33 mouse cellular contexts compared by ENCODE assay signal in the genomic region with DNA sequence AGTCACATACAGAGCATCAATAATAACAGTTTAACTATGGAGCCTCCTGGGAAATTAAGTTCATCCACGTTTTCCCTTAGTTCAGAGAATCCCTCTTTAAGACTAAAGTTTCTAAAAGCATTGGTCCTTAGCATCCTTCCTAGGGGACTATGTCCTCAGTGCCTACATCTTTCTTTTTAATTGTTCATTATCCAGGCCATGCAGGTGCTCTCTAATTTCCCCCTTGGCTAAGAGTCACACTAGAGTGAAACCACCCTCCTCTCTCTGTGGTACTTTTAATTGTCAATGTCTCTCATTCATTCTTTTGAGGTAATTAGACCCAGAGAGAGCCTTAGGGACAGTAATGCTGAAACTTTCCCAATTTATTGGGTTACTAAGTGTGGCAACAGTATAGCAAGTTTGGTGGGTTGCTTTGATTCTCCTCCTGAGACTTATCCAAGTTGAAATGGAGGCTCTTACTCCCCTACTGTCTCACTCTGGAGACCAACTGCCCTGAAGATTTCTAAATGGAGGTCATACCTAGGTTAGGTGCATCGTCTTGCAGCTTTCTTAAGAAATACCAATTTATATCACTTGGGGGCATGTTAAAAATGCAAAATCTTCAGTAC. TPM values are rescaled to one million over a fixed set of nuclear protein-coding genes. Genes with fewer than 3 reads are reported as not detected.
A peak's percentile ranks its signal among the peaks of the same experiment; 100 is the strongest.
DNase-seq lines count a peak whose midpoint lies in the region; ATAC-seq and TF ChIP-seq lines count a peak whose summit lies in the region.
"Had no signal": no experiment of that assay in that cellular context is flagged by ENCODE, and none has a peak within 500 bp of the region (broad histone marks: within the 10 kb centered on the region; RNA-seq: fewer than 3 reads in every experiment).

No protein-coding gene starts in this region.

- H3K27me3 ChIP-seq in hindbrain, embryonic 16.5 days (replicated peaks; ENCODE audit: control insufficient read depth, insufficient read depth, low read length) = no peaks in the 10 kb centered on the region
- H3K27me3 ChIP-seq in hindbrain, embryonic 12.5 days = no peaks in the 10 kb centered on the region
- no peaks in the 10 kb centered on the region for H3K27me3 ChIP-seq in midbrain, postnatal 0 days (ENCODE audit: insufficient read depth, low read length)
- H3K27me3 ChIP-seq in midbrain, embryonic 15.5 days (replicated peaks) = no peaks in the 10 kb centered on the region
- H3K27me3 ChIP-seq in embryonic facial prominence, embryonic 15.5 days = no peaks in the 10 kb centered on the region
- H3K27me3 ChIP-seq: CH12.LX; embryonic facial prominence, embryonic 12.5 days; forebrain, embryonic 13.5 days; heart, embryonic 13.5 days; hindbrain, embryonic 13.5 days had no signal

- no peak overlapping the region for H3K4me3 ChIP-seq in hindbrain, embryonic 16.5 days (ENCODE audit: low read length)
- no peak overlapping the region for H3K4me3 ChIP-seq in hindbrain, embryonic 12.5 days
- no peak overlapping the region for H3K4me3 ChIP-seq in midbrain, postnatal 0 days (ENCODE audit: low read depth, low read length)
- no peak overlapping the region for H3K4me3 ChIP-seq in midbrain, embryonic 15.5 days
- H3K4me3 ChIP-seq in embryonic facial prominence, embryonic 15.5 days (replicated peaks) = no peak overlapping the region
- H3K4me3 ChIP-seq: embryonic facial prominence, embryonic 12.5 days; forebrain, embryonic 10.5 days; forebrain, embryonic 13.5 days; heart, adult 2 months; heart, embryonic 10.5 days; heart, embryonic 13.5 days; hindbrain, embryonic 13.5 days had no signal

- H3K4me2 ChIP-seq in hindbrain, embryonic 16.5 days (ENCODE audit: low read length) = no peak overlapping the region
- H3K4me2 ChIP-seq in hindbrain, embryonic 12.5 days (replicated peaks) = no peak overlapping the region
- no peak overlapping the region for H3K4me2 ChIP-seq in midbrain, postnatal 0 days (ENCODE audit: low read depth, low read length, poor library complexity, severe bottlenecking)
- no peak overlapping the region for H3K4me2 ChIP-seq in midbrain, embryonic 15.5 days
- H3K4me2 ChIP-seq in embryonic facial prominence, embryonic 15.5 days (replicated peaks) = no peak overlapping the region
- H3K4me2 ChIP-seq: embryonic facial prominence, embryonic 12.5 days; forebrain, embryonic 13.5 days; heart, embryonic 13.5 days; hindbrain, embryonic 13.5 days had no signal

- ATAC-seq in hindbrain, embryonic 16.5 days = peak; percentile 67
- ATAC-seq in hindbrain, embryonic 12.5 days (ENCODE audit: low FRiP score) = no peak
- no peak for ATAC-seq in midbrain, postnatal 0 days (ENCODE audit: low FRiP score)
- no peak for ATAC-seq in midbrain, embryonic 15.5 days (replicated peaks)
- 0 out of 2 replicates have a peak, but pooled peaks have one; percentile 39 for ATAC-seq in embryonic facial prominence, embryonic 15.5 days (ENCODE audit: insufficient number of reproducible peaks, low FRiP score, low TSS enrichment, low read depth)
- ATAC-seq: forebrain, embryonic 13.5 days; forebrain, embryonic 16.5 days; intestine, postnatal 0 days had no signal

- 71% methylated on average over 2 of the region's 2 CpGs for WGBS in hindbrain, embryonic 16.5 days
- 76% methylated on average over 2 of the region's 2 CpGs for WGBS in hindbrain, embryonic 12.5 days
- WGBS in midbrain, postnatal 0 days = 77% methylated on average over 2 of the region's 2 CpGs
- 74% methylated on average over 2 of the region's 2 CpGs for WGBS in midbrain, embryonic 15.5 days
- WGBS in embryonic facial prominence, embryonic 15.5 days = 54% methylated on average over 2 of the region's 2 CpGs

- H3K4me1 ChIP-seq in hindbrain, embryonic 16.5 days (ENCODE audit: control insufficient read depth, insufficient read depth, low read depth, low read length) = no peaks in the 10 kb centered on the region
- no peaks in the 10 kb centered on the region for H3K4me1 ChIP-seq in hindbrain, embryonic 12.5 days
- H3K4me1 ChIP-seq in midbrain, postnatal 0 days (ENCODE audit: insufficient read depth, low read length) = no peaks in the 10 kb centered on the region
- no peaks in the 10 kb centered on the region for H3K4me1 ChIP-seq in midbrain, embryonic 15.5 days
- H3K4me1 ChIP-seq in embryonic facial prominence, embryonic 15.5 days = no peaks in the 10 kb centered on the region
- H3K4me1 ChIP-seq: embryonic facial prominence, embryonic 12.5 days; forebrain, embryonic 10.5 days; forebrain, embryonic 13.5 days; heart, embryonic 10.5 days; heart, embryonic 13.5 days; hindbrain, embryonic 13.5 days had no signal

- H3K9ac ChIP-seq in hindbrain, embryonic 16.5 days (ENCODE audit: low read depth, low read length) = no peak overlapping the region
- H3K9ac ChIP-seq in hindbrain, embryonic 12.5 days = no peak overlapping the region
- H3K9ac ChIP-seq in midbrain, postnatal 0 days (replicated peaks; ENCODE audit: low read length, poor library complexity, severe bottlenecking) = no peak overlapping the region
- H3K9ac ChIP-seq in midbrain, embryonic 15.5 days = no peak overlapping the region
- H3K9ac ChIP-seq in embryonic facial prominence, embryonic 15.5 days = no peak overlapping the region
- H3K9ac ChIP-seq: embryonic facial prominence, embryonic 12.5 days; forebrain, embryonic 13.5 days; heart, embryonic 13.5 days; hindbrain, embryonic 13.5 days had no signal

- no peak for TF ChIP-seq CTCF in midbrain, postnatal 0 days (IDR thresholded peaks at IDR 0.05)

- no peak overlapping the region for H3K27ac ChIP-seq in hindbrain, embryonic 16.5 days (ENCODE audit: low read depth, low read length)
- H3K27ac ChIP-seq in hindbrain, embryonic 12.5 days = no peak overlapping the region
- no peak overlapping the region for H3K27ac ChIP-seq in midbrain, postnatal 0 days (ENCODE audit: low read depth, low read length)
- H3K27ac ChIP-seq in midbrain, embryonic 15.5 days = no peak overlapping the region
- no peak overlapping the region for H3K27ac ChIP-seq in embryonic facial prominence, embryonic 15.5 days (replicated peaks)
- H3K27ac ChIP-seq: embryonic facial prominence, embryonic 12.5 days; forebrain, embryonic 10.5 days; forebrain, embryonic 13.5 days; heart, adult 2 months; heart, embryonic 10.5 days; heart, embryonic 13.5 days; hindbrain, embryonic 13.5 days had no signal

- no peaks in the 10 kb centered on the region for H3K9me3 ChIP-seq in hindbrain, embryonic 16.5 days (ENCODE audit: control insufficient read depth, low read length)
- H3K9me3 ChIP-seq in hindbrain, embryonic 12.5 days (replicated peaks) = no peaks in the 10 kb centered on the region
- no peaks in the 10 kb centered on the region for H3K9me3 ChIP-seq in midbrain, postnatal 0 days (ENCODE audit: low read length)
- H3K9me3 ChIP-seq in midbrain, embryonic 15.5 days = no peaks in the 10 kb centered on the region
- no peaks in the 10 kb centered on the region for H3K9me3 ChIP-seq in embryonic facial prominence, embryonic 15.5 days (replicated peaks)
- H3K9me3 ChIP-seq: embryonic facial prominence, embryonic 12.5 days; forebrain, embryonic 10.5 days; forebrain, embryonic 13.5 days; G1E; heart, embryonic 10.5 days; heart, embryonic 13.5 days; hindbrain, embryonic 13.5 days had no signal

- H3K36me3 ChIP-seq in hindbrain, embryonic 16.5 days (ENCODE audit: control insufficient read depth, insufficient read depth, low read length) = no peaks in the 10 kb centered on the region
- no peaks in the 10 kb centered on the region for H3K36me3 ChIP-seq in hindbrain, embryonic 12.5 days
- H3K36me3 ChIP-seq in midbrain, postnatal 0 days (ENCODE audit: insufficient read depth, low read length) = no peaks in the 10 kb centered on the region
- H3K36me3 ChIP-seq in midbrain, embryonic 15.5 days (replicated peaks) = no peaks in the 10 kb centered on the region
- no peaks in the 10 kb centered on the region for H3K36me3 ChIP-seq in embryonic facial prominence, embryonic 15.5 days
- H3K36me3 ChIP-seq: embryonic facial prominence, embryonic 12.5 days; forebrain, embryonic 10.5 days; G1E; heart, embryonic 10.5 days; heart, embryonic 13.5 days; hindbrain, embryonic 13.5 days had no signal

- DNase-seq in midbrain, postnatal 0 days (ENCODE audit: low spot score) = peak; percentile 10
- no peak for DNase-seq in right cerebral cortex, adult 18-20 months
- DNase-seq: adrenal gland, adult 2 months; adrenal gland, postnatal 14 days; B cell, adult 2 months; cerebellum, adult 11-12 months; cerebellum, adult 8-10 months; cerebellum, postnatal 14 days; gastrocnemius, postnatal 10 days; gastrocnemius, postnatal 36 days; heart, adult 2 months; heart, postnatal 14 days; heart, postnatal 4 days had no signal

RNA-seq across cellular contexts. Expression of a gene that starts 15.6 kb away (rescaled TPM):
- not detected in 2 replicates for polyA plus RNA-seq in hindbrain, embryonic 16.5 days (2015; fragmentation: Nextera tagmentation; extraction: Ambion mirVana)
- polyA plus RNA-seq in hindbrain, embryonic 12.5 days (2016; fragmentation: Nextera tagmentation; extraction: Ambion mirVana) = not detected in 2 replicates
- not detected in 2 replicates for total RNA-seq in midbrain, postnatal 0 days (2014; rRNA removed)
- polyA plus RNA-seq in midbrain, postnatal 0 days (2015; fragmentation: Nextera tagmentation; extraction: Ambion mirVana) = not detected in 2 replicates
- polyA plus RNA-seq in midbrain, embryonic 15.5 days (2015; fragmentation: Nextera tagmentation; extraction: Ambion mirVana) = not detected in 2 replicates
- polyA plus RNA-seq in embryonic facial prominence, embryonic 15.5 days (2015; fragmentation: Nextera tagmentation; extraction: Ambion mirVana) = not detected in 2 replicates
- total RNA-seq: adrenal gland, adult 2 months; adrenal gland, postnatal 14 days; adrenal gland, postnatal 4 days; CH12.LX; G1E; gastrocnemius, adult 18-20 months; gastrocnemius, postnatal 10 days; gastrocnemius, postnatal 36 days; granulocyte monocyte progenitor cell, adult 5-6 weeks; heart, adult 2 months; heart, postnatal 14 days; heart, postnatal 4 days had no signal
- polyA plus RNA-seq: adrenal gland, adult 2 months; brain, embryonic 14.5 days; embryonic facial prominence, embryonic 12.5 days; forebrain, embryonic 10.5 days; forebrain, embryonic 13.5 days; forebrain, embryonic 16.5 days; G1E; heart, adult 2 months; heart, embryonic 10.5 days; heart, embryonic 13.5 days; heart, embryonic 16.5 days; hindbrain, embryonic 13.5 days; intestine, embryonic 14.5 days; intestine, postnatal 0 days had no signal

RNA-seq across cellular contexts. Expression of a gene that starts 26.2 kb away (rescaled TPM):
- polyA plus RNA-seq in hindbrain, embryonic 16.5 days (2015; fragmentation: Nextera tagmentation; extraction: Ambion mirVana) = not detected in 2 replicates
- not detected in 2 replicates for polyA plus RNA-seq in hindbrain, embryonic 12.5 days (2016; fragmentation: Nextera tagmentation; extraction: Ambion mirVana)
- not detected in 2 replicates for total RNA-seq in midbrain, postnatal 0 days (2014; rRNA removed)
- polyA plus RNA-seq in midbrain, postnatal 0 days (2015; fragmentation: Nextera tagmentation; extraction: Ambion mirVana) = not detected in 2 replicates
- polyA plus RNA-seq in midbrain, embryonic 15.5 days (2015; fragmentation: Nextera tagmentation; extraction: Ambion mirVana) = not detected in 2 replicates
- not detected in 2 replicates for polyA plus RNA-seq in embryonic facial prominence, embryonic 15.5 days (2015; fragmentation: Nextera tagmentation; extraction: Ambion mirVana)
- total RNA-seq: adrenal gland, adult 2 months; adrenal gland, postnatal 14 days; adrenal gland, postnatal 4 days; CH12.LX; gastrocnemius, adult 18-20 months; gastrocnemius, postnatal 10 days; gastrocnemius, postnatal 36 days; granulocyte monocyte progenitor cell, adult 5-6 weeks; heart, adult 2 months; heart, postnatal 14 days; heart, postnatal 4 days had no signal
- polyA plus RNA-seq: adrenal gland, adult 2 months; brain, embryonic 14.5 days; embryonic facial prominence, embryonic 12.5 days; forebrain, embryonic 10.5 days; forebrain, embryonic 13.5 days; forebrain, embryonic 16.5 days; G1E; heart, adult 2 months; heart, embryonic 10.5 days; heart, embryonic 13.5 days; heart, embryonic 16.5 days; hindbrain, embryonic 13.5 days; intestine, embryonic 14.5 days; intestine, postnatal 0 days had no signal

RNA-seq across cellular contexts. Expression of a gene that starts 34.9 kb away (rescaled TPM):
- polyA plus RNA-seq in hindbrain, embryonic 16.5 days (2015; fragmentation: Nextera tagmentation; extraction: Ambion mirVana) = 0.84 and 1.2 TPM in 2 replicates
- 0.53 and 0.66 TPM in 2 replicates for polyA plus RNA-seq in hindbrain, embryonic 12.5 days (2016; fragmentation: Nextera tagmentation; extraction: Ambion mirVana)
- total RNA-seq in midbrain, postnatal 0 days (2014; rRNA removed) = 1.0 and 1.9 TPM in 2 replicates
- 0.77 and 0.96 TPM in 2 replicates for polyA plus RNA-seq in midbrain, postnatal 0 days (2015; fragmentation: Nextera tagmentation; extraction: Ambion mirVana)
- polyA plus RNA-seq in midbrain, embryonic 15.5 days (2015; fragmentation: Nextera tagmentation; extraction: Ambion mirVana) = 1.0 TPM in 2 replicates
- polyA plus RNA-seq in embryonic facial prominence, embryonic 15.5 days (2015; fragmentation: Nextera tagmentation; extraction: Ambion mirVana) = 5.2 and 5.3 TPM in 2 replicates

RNA-seq across cellular contexts. Expression of a gene that starts 35.0 kb away (rescaled TPM):
- 10.5 TPM in 2 replicates for polyA plus RNA-seq in hindbrain, embryonic 16.5 days (2015; fragmentation: Nextera tagmentation; extraction: Ambion mirVana)
- 20.8 and 20.9 TPM in 2 replicates for polyA plus RNA-seq in hindbrain, embryonic 12.5 days (2016; fragmentation: Nextera tagmentation; extraction: Ambion mirVana)
- total RNA-seq in midbrain, postnatal 0 days (2014; rRNA removed) = 52.5 and 56.5 TPM in 2 replicates
- polyA plus RNA-seq in midbrain, postnatal 0 days (2015; fragmentation: Nextera tagmentation; extraction: Ambion mirVana) = 10.4 and 12.8 TPM in 2 replicates
- polyA plus RNA-seq in midbrain, embryonic 15.5 days (2015; fragmentation: Nextera tagmentation; extraction: Ambion mirVana) = 13.5 and 13.8 TPM in 2 replicates
- polyA plus RNA-seq in embryonic facial prominence, embryonic 15.5 days (2015; fragmentation: Nextera tagmentation; extraction: Ambion mirVana) = 14.3 and 15.0 TPM in 2 replicates

RNA-seq across cellular contexts. Expression of a gene that starts 52.7 kb away (rescaled TPM):
- polyA plus RNA-seq in hindbrain, embryonic 16.5 days (2015; fragmentation: Nextera tagmentation; extraction: Ambion mirVana) = not detected in 2 replicates
- not detected in 2 replicates for polyA plus RNA-seq in hindbrain, embryonic 12.5 days (2016; fragmentation: Nextera tagmentation; extraction: Ambion mirVana)
- total RNA-seq in midbrain, postnatal 0 days (2014; rRNA removed) = not detected in 2 replicates
- polyA plus RNA-seq in midbrain, postnatal 0 days (2015; fragmentation: Nextera tagmentation; extraction: Ambion mirVana) = not detected in 2 replicates
- not detected in 2 replicates for polyA plus RNA-seq in midbrain, embryonic 15.5 days (2015; fragmentation: Nextera tagmentation; extraction: Ambion mirVana)
- not detected in 2 replicates for polyA plus RNA-seq in embryonic facial prominence, embryonic 15.5 days (2015; fragmentation: Nextera tagmentation; extraction: Ambion mirVana)
- total RNA-seq: adrenal gland, adult 2 months; adrenal gland, postnatal 14 days; adrenal gland, postnatal 4 days; CH12.LX; G1E; gastrocnemius, adult 18-20 months; gastrocnemius, postnatal 10 days; gastrocnemius, postnatal 36 days; granulocyte monocyte progenitor cell, adult 5-6 weeks; heart, adult 2 months; heart, postnatal 14 days; heart, postnatal 4 days had no signal
- polyA plus RNA-seq: adrenal gland, adult 2 months; brain, embryonic 14.5 days; embryonic facial prominence, embryonic 12.5 days; forebrain, embryonic 10.5 days; forebrain, embryonic 13.5 days; forebrain, embryonic 16.5 days; G1E; heart, adult 2 months; heart, embryonic 10.5 days; heart, embryonic 13.5 days; heart, embryonic 16.5 days; hindbrain, embryonic 13.5 days; intestine, embryonic 14.5 days; intestine, postnatal 0 days had no signal

Comparison
In these comparisons a context has a peak if more than half of its experiments do, and no peak if none do; other contexts are left out.
1. ATAC-seq: peak in hindbrain, embryonic 16.5 days (single experiment) and embryonic facial prominence, embryonic 15.5 days (single experiment); none in hindbrain, embryonic 12.5 days (single experiment), midbrain, postnatal 0 days (single experiment) and midbrain, embryonic 15.5 days (single experiment).